Mouse (Mus musculus) neutrophil, adult 59 days (primary cell): Measurements from ENCODE around the gene Cnot9. TPM values are rescaled to one million over a fixed set of nuclear protein-coding genes. Genes with fewer than 3 reads are reported as not detected.

Experiments used
- total RNA-seq, 2 experiments: library from RNA; stranded (reverse); gene quantifications; 1 replicate in 1 of 2; 2 replicates in 1 of 2; pipeline ENCODE4 v1.2.4; 2023

Gene Cnot9
- 10 to 100 TPM; 24.9 to 25.0 TPM for total RNA-seq

GRCm38 (mm10) chr1:74505721-74506464, at the start of gene Cnot9:
Gene Cnot9, plus strand, starts transcription at chr1:74506058.

DNA sequence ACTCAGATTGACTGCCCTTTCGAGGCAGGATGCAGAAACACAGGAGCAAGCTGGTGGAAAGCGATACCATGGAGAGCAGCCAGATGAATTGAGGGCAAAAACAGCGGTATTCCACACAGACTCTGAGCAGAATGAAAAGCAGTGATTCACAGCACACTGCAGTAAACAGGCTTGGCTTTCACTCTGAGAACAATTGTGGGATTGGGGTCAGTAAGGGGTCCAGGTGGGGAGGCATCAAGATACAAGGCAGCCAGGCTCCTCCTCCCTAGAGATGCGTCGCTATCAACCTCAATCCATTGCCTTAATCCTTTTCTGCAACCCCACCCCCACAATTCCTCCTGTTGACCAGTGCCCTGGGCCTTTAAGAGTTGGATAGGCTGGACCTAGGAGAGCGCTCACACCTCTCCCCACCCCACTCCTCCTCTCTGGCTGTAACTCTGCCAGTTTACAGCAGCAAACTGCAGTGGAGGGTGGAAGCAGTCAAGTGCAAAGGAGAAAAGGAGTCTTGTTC, 36.6 kb downstream of the Cnot9 start, which contains the start of gene Plcd4:
Gene Plcd4, plus strand, starts transcription at position 438 of the 511 bp plus-strand sequence.

GRCm38 (mm10) chr1:74544184-74544583, 38.3 kb downstream of the Cnot9 start, which contains the start of gene Usp37:
Gene Usp37, minus strand, starts transcription at chr1:74544284.

Other genes with a start within 250 kb of the Cnot9 start
- under 1 TPM; 0.49 to 0.56 TPM for gene Gpbar1, start 227.5 kb upstream of the Cnot9 start, total RNA-seq
- gene Aamp, start 221.3 kb upstream of the Cnot9 start, total RNA-seq = 10 to 100 TPM; 65.6 to 68.3 TPM
- 10 to 100 TPM; 12.1 to 15.3 TPM for gene Pnkd, start 221.1 kb upstream of the Cnot9 start, total RNA-seq
- 10 to 100 TPM; 13.9 to 17.4 TPM for gene Tmbim1, start 200.4 kb upstream of the Cnot9 start, total RNA-seq
- under 1 TPM in 1 of 2 experiments, not detected in 1; 0.18 TPM for gene Catip, start 143.9 kb upstream of the Cnot9 start, total RNA-seq
- 100 to 1,000 TPM; 207 to 235 TPM for gene Slc11a1, start 130.9 kb upstream of the Cnot9 start, total RNA-seq
- gene Ctdsp1, start 114.5 kb upstream of the Cnot9 start, total RNA-seq = 100 to 1,000 TPM; 148 to 172 TPM
- gene Vil1, start 96.7 kb upstream of the Cnot9 start, total RNA-seq = under 1 TPM; 0.31 to 0.53 TPM
- not detected for gene Plcd4, start 36.8 kb downstream of the Cnot9 start, total RNA-seq
- gene Usp37, start 38.2 kb downstream of the Cnot9 start, total RNA-seq = 10 to 100 TPM; 15.6 to 15.7 TPM
- gene Zfp142, start 82.2 kb downstream of the Cnot9 start, total RNA-seq = 10 to 100 TPM; 20.8 to 21.7 TPM
- 1 to 10 TPM; 7.8 to 8.1 TPM for gene Bcs1l, start 82.2 kb downstream of the Cnot9 start, total RNA-seq
- 10 to 100 TPM; 47.7 to 49.1 TPM for gene Rnf25, start 95.3 kb downstream of the Cnot9 start, total RNA-seq
- gene Stk36, start 95.4 kb downstream of the Cnot9 start, total RNA-seq = 1 to 10 TPM in 1 of 2 experiments, under 1 TPM in 1; 0.68 to 1.8 TPM
- gene Ttll4, start 155.7 kb downstream of the Cnot9 start, total RNA-seq = 10 to 100 TPM; 13.5 to 18.1 TPM
- 10 to 100 TPM; 29.6 to 41.2 TPM for gene Cyp27a1, start 207.5 kb downstream of the Cnot9 start, total RNA-seq
- not detected for gene Prkag3, start 243.2 kb downstream of the Cnot9 start, total RNA-seq